Mouse (Mus musculus) heart, postnatal 0 days (tissue): ENCODE results near the gene Spryd7.

Source experiments
- CTCF ChIP-seq: IDR thresholded peaks from 2 replicates; pipeline ENCODE4 v1.5.1; 2016; ENCODE audit warnings: antibody characterized with exemption, control low read depth, low read depth
- EP300 ChIP-seq: IDR thresholded peaks from 2 replicates; pipeline ENCODE4 v1.6.1; 2016; ENCODE audit warnings: antibody characterized with exemption, low read depth

GRCm38 (mm10) chr14:61571366-61571765 is 14.7 kb upstream of the Spryd7 start:
- TF ChIP-seq CTCF (peak; percentile 93), EP300 (no peak)
